Mouse (Mus musculus) 416B (cell line): ENCODE results near the gene Tbl1x.
"Not testable (repeated sequence)": the region's sequence is repeated elsewhere in the genome, so short reads cannot be mapped to it uniquely, and the experiment has no call there.

Experiments
- DNase-seq: peaks from one replicate; pipeline ENCODE4 v3.0.0; 2011; ENCODE audit warnings: low read depth

Tbl1x gene

DNA sequence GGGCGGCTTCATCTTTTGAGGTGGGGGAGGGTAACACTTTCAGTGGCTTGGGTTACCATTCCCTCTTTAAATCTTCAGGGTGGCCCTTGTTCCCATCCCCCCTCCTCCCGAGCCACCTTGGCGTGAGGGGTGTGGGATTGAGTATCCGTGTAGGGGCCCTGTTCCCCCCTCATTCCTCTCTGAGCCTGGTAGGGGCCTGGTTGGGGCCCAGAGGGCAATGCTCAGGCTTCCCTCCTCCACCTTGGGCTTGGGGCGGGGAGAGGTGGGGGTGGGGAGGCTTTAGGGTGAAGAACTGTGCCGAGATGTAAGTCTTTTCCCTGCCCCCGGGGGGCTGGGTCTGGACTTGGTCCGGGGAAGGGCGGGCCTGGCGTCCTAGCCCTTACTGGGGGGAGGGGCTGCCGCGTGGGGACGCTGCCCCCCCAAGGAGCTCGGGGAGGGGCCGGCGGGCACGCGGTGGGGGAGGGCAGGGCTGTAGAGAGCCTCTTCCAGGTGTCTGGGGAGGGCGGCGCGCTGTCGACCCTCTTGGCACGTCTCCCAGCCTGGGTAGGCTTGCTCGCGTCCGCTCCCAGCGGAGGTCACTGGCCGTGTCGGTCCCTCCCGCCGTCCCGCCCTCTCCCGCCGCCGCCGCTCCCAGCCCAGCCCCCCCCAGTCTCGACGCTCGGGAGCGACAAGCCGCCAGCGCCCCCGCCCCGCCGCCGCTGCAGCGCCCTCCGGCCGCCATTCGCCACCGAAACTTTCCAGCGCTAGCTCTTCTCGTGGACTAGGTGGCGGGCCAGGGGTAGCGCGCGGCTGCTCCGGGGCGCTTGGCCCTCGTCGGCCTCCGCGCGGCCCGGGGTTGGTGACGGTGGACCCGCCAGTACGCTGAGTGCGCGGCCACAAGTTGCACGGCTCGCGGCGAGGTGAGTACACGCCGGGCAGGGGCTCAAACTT is at the start of gene Tbl1x:
Gene Tbl1x (plus strand): TSS at position 643 of the 930 bp plus-strand sequence.
- peak; percentile 90 for DNase-seq

DNA sequence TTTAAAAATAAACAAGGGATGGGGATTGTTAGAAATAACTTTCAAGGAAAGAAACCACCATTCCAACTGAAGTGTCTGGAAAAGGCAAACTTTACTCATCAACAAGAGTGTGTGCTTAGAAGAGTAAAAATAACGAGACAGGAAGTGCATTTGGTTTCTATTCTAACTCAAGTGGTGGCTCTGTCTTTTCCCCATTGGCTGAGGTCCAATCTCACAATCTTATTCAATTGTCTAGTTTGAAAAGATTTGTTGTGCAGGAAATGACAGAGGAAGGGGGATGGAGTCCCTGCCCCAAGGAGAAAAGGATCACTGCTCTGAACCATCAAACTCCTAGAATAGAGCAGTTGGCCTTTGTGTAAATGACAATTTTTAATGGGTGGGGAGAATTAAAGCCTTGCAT is 41.6 kb upstream of the Tbl1x start:
- DNase-seq = peak; percentile 11

DNA sequence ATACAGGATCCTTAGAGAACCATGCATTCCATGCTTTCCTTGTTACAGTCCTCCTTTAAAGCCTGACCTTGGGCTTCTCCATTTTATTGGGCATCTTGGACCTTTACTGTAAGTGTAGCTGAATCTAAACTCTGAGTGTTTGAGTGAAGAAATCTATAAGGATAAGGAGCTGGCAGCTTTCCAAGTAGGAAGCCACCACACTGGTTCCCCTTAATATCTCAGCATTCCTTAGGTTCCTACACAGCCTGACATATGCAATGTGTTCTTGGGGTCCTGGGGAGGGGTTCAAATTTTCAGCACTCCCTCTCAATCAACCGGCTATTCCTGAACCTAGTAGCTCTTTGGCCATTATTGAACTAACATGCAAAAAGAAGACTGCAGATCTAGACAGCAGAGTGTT is 38.0 kb upstream of the Tbl1x start:
- no peak for DNase-seq

DNA sequence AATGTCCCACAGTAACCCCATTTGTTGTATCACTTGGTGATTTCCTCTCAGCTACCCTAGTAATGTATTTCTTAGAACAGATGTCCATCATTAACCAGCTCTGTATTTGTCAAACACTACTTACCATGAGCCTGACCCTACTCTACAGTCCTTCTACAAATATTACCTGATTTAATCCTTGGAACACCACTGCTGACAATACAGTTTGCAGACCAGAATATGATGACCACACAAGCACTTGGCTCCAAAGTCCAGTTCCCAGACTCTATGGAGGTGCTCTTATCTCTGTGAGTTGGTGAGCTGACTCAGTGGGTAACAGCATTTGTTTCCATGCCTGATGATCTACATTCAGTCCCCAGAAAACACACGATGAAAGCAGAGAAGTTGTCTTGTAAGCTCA is 37.3 kb upstream of the Tbl1x start:
- no peak for DNase-seq

DNA sequence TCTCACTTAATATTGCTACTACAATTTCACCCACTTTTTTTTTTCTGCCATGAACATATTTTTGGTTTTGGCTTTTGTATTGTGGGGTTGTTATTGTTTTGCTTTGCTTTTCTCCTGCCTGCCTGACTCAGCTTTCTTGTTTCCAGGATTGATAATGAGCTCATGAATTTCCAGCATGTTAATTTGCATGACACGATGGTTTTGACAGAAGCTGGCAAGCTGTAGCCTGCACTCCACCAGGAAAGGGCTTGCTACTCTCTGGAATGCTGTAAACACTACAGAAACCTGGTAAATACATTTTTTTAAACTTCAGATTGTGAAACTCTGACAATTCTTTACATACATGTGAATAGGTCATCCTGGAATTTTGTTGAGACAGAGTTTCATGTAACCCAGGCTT is 36.3 kb upstream of the Tbl1x start:
- no peak for DNase-seq

DNA sequence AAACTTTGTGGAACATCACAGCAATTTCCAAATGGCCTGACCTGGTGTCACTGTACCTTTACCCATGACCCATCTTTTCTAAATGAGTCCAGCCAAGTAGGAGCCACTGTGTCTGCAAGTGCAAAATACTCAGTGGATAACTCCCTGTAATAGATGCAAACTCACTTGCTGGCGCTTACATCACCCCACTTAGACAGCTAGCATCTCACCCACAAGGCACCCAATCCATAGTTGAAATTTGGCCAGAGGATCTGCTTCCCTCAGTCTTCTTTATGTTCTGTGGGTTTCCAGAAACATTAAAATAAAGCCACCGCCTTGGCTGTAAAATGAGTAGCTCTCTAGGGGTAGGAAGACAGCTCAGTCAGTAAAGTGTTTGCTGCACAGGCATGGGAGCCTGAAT is 33.3 kb upstream of the Tbl1x start:
- no peak for DNase-seq

DNA sequence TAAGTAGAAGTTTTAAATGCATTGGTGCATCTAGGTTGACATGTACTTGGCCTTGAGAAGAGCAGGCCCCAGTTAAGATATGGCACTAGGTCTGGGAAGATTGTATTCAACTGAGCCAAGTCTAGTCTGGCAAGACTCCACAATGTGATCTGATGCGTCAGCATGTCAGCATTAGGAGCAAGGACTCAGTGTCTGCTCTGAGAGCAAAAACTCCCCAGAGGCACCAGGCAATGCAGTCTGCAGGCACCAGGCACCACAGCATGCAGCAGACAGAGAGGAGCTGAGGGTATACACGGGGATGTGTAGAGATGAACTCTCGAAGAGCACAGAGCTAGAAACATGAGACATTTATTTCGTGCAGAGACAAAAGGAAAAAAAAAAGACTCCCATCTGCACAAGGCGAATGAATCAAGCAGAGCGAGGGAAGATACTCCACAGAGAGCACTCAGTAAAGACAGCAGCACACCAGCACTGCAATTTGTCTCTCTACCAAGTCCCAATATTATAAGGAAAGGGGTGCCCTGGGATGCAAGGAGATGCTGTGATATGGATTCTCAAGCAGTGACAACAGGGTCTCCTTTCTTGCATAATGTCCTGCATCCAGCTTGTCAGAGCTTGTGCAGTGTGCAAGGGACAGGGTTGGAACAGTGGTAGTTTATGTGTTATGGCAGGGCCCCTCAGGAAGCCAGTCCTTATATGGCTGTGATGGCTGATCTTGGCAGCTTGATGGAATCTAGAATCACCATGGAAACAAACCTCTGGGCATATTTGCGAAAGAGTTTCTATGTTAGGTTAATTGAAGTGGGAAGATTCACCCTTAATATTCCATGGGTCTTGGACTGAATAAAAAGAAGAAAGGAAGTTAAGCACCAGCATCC is 22.7 kb upstream of the Tbl1x start:
- DNase-seq = no peak

DNA sequence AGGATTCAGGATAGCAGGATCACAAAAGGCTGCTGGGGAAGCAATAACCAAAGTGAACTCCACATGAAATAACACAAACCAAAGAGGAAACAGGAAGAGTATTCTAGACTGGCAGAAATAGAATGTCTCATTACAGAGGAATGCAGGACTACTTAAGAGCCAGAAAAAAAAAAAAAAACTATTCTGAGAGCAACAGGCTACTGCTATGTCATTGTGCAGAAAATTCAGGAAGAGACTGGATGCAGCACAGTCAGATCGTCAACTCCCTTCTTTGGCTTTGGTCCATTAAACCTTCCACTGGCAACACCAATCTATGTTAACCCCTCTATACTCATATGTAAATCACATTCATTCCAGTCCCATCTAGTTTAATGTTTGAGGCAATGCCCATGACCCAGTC is 20.7 kb upstream of the Tbl1x start:
- no peak for DNase-seq

DNA sequence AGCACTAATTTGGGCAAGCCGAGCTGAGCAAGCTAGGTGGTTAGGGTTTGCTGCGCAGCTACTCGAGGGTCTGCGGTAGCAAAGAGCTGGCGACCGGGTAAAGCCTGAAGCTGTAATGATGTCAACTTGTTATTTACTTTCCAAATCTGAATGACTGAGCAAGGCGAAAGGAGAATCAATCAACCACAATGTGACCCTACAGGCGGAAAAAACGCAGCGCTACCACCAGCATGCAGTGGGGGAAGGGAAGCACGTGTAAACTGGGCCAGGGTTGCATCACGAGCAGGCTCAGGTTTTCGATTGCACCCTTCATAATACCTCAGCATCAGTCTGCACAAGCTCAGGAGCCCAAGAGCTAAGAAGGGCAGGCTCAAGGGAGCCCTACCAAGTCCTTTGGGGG is 1.7 kb upstream of the Tbl1x start:
- peak; percentile 92 for DNase-seq

DNA sequence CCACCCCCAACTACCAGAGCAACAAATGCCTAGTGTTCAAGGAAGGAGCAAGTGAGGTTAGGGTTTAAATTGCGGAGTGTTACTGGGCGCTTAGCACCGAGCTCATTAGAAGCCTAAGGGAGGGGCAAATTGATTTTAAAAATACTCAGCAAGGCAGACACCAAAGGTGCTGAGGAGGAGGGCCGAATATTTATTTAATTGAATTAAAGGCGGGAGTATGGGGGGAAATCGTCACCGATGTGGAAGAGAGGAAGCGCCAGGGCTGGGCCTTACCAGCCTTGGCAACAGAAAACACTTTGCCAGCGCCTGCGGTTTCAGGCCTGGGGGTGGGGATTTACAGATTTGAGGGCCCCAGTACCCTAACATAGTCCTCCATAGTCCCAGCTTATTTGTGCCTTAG is 1.0 kb upstream of the Tbl1x start:
- peak; percentile 76 for DNase-seq

DNA sequence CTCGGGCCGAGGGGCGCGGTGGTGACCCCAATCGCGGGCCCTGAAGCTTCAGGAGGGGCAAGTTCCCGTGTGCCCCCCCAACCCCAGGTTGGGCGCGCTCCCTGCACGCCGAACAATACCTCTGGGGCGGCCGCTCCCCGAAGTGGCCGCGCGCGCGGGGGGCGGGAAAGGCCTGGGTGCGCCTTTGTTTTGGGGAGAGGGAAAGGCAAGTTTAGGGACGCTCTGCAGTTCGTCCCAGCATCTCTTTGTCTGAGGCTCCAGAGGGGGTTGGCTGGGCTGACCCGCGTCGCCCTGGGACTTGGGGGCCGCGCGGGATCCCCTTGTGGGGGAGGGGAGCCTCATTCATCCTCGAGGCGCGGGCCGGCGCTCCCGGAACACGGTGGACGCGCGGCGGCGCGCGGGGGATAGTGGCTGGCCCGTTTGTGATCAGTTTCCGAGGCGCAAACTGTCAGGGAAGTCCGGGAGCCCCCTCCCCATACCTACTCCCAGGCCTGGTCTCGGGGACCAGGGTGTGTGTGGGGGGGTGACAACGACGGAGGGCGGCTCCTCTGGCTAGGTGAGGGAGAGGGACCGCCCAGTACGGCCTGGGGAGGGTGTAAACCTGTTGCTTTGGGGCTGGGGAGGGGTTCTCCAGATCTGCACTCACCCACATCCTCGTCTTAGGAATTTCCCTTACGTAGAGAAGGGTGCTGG is 634 bp downstream of the Tbl1x start:
- DNase-seq = no peak

DNA sequence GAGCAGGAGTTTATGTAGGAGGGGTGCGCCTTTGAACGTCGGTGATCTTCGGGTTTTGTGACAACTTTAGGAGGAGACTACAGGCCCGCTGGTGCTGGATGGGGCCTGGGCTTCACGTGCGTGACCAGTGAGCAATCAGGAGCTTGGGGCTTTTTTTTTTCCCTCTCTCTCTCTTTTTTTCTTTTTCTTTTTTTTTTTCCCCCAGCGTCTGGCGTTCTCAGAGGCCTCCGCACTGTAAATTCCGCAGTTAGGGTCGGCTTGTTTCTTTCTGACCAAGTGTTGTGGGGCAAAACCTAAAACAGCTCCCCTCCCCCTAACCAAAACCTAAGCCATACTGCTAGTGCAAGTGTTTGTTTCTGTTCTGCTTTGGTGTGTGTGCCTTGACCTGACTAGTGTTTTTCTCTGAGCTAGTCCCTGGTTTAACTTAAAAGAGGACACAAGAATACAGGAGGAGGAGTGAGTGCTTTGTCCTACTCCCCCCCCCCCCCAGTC is 1.2 kb downstream of the Tbl1x start:
- DNase-seq = peak; percentile 37

DNA sequence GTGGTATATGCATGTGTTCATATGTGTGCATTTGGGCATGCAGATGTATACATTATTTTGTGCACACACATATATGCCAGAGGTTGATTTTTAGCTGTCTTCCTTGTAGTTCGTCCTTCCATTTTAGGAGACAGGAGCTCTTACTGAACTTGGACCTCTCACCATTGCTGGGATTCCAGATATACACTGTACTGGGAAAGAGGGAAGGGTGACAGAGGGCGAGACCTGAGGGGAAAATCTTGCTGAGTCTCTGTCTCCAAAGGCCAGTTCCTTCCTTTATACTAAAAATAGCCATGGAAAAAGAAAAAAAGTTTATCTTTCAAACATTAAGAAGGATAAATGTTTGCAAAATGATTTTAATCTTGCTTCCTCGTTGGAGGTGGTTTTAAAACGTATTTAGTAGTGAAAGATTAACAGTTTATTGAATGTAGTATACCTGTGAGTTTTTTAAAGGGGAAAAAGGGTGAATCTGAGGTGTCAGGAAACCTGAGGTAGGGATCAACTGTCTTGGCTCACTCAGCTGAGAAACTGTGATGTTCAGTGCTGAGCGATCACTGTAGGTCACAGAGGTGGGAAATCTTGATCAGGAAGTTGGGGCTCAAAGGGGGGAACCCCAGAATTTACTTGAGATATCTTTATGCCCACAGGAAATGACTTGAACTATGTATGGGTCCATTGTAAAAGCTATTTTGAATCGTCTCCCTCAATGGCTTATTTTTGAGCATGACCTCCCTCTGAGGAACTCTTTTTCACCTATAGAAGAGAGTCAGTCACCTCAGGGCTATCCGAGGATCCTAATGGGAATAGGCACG is 6.7 kb downstream of the Tbl1x start:
- no peak for DNase-seq

DNA sequence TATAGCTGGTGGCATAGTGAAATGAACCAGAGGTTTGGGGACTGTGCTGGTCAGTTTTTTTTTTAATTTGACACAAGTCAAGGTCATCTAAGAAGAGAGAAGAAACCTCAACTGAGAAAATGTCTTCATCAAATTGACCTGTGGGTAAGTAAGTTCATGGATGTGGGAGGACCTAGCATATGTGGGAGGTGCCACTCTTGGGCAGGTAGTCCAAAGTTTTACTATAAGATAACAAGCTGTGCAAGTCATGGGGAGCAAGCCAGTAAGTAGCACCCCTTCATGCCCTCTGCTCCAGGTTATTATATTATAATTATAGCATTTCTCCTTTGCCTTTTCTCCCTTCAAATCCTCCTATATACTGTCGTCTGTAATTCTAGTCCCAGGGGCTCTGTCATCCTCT is 8.1 kb downstream of the Tbl1x start:
- DNase-seq = no peak

DNA sequence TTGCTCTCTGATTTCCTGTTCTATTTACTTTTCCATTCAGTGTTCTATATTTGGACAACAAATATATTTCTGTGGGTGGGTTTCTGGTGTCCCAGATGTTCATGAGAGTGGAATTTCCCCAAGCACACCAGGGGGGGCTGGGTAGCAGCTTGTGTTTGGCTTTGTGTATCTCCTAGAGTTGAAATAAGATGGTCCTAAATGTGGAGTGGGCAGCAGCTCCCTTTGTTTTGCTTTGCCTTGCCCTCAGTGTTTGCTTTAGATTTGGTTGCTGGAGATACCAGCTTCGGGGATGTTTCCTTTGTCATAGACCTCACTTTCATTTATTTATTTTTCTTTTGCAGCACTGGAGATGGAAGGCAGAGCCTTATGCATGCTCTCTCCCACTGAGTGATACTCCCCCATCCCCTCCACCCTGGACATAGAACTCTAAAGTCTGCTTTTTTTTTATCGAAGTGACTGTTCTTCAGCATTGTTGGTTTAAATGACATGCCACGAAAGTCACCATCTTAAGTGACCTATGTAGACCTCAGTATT is 12.1 kb downstream of the Tbl1x start:
- no peak for DNase-seq

DNA sequence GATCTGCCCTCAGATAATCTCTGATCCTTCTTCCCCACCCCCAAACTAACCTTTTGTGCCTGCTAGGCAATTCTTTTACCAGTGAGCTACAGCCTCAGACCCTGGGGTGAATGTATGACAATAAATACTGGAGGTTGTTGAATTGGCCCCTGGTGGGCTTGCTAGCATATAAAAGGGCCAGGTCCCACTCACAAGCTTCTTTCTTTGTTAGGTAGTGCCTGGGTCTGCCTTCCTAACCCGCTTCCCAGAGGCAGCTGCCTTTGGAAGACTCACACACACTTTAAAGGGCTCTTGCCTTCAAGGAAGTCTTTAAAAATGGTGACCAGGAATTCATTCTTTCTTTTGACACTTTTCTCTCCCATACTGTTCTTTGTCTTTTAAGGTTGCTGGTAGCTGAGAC is 14.4 kb downstream of the Tbl1x start:
- DNase-seq = no peak

DNA sequence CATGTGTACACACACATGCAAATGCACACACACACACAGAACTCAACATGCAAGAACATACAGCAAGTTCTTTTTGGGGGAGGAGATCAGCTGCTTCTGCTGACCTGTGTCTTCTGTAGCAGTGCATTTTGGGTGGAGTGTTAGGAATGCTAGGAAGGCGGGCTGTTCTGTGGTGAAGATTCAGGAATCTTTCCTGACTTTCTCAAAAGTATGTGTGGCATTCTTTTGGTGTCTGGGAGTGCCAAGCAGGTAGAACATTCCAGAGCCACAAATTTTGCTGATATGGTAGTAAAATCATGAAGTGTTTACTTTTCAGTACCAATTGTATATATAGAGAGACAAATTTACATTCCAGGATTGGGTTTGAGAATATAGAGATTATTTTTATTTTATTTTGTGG is 17.6 kb downstream of the Tbl1x start:
- no peak for DNase-seq

DNA sequence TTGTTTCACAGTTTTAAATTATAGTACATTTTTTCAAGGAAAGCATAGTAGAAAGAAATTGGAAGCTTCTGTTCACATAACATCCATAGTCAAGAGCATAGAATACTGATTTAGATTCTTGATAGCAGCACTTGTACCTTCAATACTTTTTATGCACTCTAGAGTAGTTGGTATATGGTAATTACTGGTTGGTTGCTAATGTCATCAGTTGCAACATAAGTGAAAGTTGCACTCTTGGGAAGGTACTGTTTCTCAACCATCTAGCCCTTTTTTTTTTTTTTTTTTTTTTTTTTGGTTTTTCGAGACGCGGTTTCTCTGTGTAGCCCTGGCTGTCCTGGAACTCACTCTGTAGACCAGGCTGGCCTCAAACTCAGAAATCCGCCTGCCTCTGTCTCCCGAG is 20.2 kb downstream of the Tbl1x start:
- DNase-seq = peak; percentile 41

DNA sequence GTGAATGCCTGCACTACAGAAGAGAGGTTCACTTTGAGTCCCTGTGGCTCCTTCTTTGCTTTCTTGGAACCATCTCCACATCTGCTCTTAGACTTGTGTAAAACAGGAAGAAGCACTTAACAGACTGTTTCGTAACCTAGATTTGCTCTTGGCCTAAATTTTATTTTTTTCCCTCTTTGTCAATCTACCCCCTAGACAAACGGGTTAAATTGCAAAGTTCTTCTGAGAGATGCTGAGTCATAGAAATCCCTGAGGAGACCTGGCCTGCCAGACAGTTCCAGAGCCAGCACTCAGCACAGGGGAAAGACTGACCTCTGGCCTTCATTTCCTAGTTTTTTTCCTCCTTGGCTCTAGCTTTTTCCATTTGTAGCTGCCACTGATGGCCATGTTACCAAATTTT is 23.1 kb downstream of the Tbl1x start:
- DNase-seq = peak; percentile 63

DNA sequence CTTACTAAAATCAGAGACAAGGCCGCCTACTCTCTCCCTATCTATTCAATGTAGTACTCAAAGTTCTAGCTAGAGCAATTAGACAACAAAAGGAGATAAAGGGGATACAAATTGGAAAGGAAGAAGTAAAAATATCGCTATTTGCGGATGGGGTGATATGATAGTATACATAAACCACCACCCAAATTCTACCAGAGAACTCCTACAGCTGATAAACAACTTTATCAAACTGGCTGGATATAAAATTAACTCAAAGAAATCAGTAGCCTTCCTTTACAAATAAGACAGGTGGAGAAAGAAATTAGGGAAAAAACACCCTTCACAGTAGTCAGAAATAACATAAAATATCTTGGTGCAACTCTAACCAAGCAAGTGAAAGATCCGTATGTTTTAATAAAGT is 29.0 kb downstream of the Tbl1x start:
- not testable (repeated sequence) for DNase-seq

DNA sequence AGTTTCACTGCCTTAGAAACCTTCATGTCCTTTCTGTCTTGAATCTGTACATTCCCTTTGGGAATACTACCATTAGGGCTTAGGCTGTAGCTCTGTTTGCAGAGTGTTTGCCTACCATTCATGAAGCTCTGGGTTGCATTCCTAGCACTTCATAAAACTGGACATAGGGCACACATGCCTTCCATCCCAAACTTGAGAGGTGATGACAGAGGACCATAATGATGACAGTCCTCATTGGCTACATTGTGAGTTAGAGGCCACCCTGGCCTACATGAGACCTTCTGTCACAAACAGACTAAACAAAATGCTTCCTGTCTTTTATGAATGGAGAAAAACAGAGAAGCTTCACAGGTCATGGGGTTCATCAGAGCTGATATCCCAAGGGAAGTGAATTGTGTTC is 33.2 kb downstream of the Tbl1x start:
- DNase-seq = no peak
